Mouse (Mus musculus): Measurements from ENCODE around the gene Pnmal1. TPM values are rescaled to one million over a fixed set of nuclear protein-coding genes. Genes with fewer than 3 reads are reported as not detected.
A peak's percentile ranks its signal among the peaks of the same experiment; 100 is the strongest.

Pnmal1 gene
- not detected for total RNA-seq (2021)
- long read RNA-seq, experiment 1: 0 reads
- long read RNA-seq, experiment 2: 0 reads

- intact Hi-C loops (cut with DNase I): no loop called here
- no peak for DNase-seq
These were observed at the start of gene Pnmal1 for GRCm38 (mm10) chr7:16959539-16960187. TSS of gene Pnmal1 (plus strand) at chr7:16959679.

- intact Hi-C loops (cut with DNase I): no loop called here
- no peak for DNase-seq
These were observed 49.6 kb upstream of the Pnmal1 start for GRCm38 (mm10) chr7:16909909-16910308.

- intact Hi-C loops (cut with DNase I): no loop called here
- DNase-seq: no peak
These were observed 47.6 kb upstream of the Pnmal1 start for GRCm38 (mm10) chr7:16911904-16912303.

- DNase-seq: peak in 1 of 2 experiments; percentile 41
- intact Hi-C loops (cut with DNase I): no loop called here
These were observed 47.1 kb upstream of the Pnmal1 start for GRCm38 (mm10) chr7:16912360-16912759.

GRCm38 (mm10) chr7:16913806-16914452 lies 45.5 kb upstream of the Pnmal1 start:
- intact Hi-C loops (cut with DNase I): loop anchor here (1.0 kb wide), 1 partner anchor 19 kb away; no protein-coding TSS in a partner anchor
- peak; percentile 64 to 68 for DNase-seq

GRCm38 (mm10) chr7:16914453-16915343 lies 44.8 kb upstream of the Pnmal1 start:
- no peak for DNase-seq
- intact Hi-C loops (cut with DNase I): no loop called here

- no peak for DNase-seq
- intact Hi-C loops (cut with DNase I): no loop called here
These were observed 43.8 kb upstream of the Pnmal1 start for GRCm38 (mm10) chr7:16915461-16916340.

- no peak for DNase-seq
- intact Hi-C loops (cut with DNase I): no loop called here
These were observed 42.9 kb upstream of the Pnmal1 start for GRCm38 (mm10) chr7:16916342-16917265.

- intact Hi-C loops (cut with DNase I): no loop called here
- no peak for DNase-seq
These were observed 42.0 kb upstream of the Pnmal1 start for GRCm38 (mm10) chr7:16917447-16917846.

GRCm38 (mm10) chr7:16918014-16918413 lies 41.5 kb upstream of the Pnmal1 start:
- intact Hi-C loops (cut with DNase I): no loop called here
- DNase-seq: no peak

GRCm38 (mm10) chr7:16918670-16919069 lies 40.8 kb upstream of the Pnmal1 start:
- no peak for DNase-seq
- intact Hi-C loops (cut with DNase I): no loop called here

- DNase-seq: no peak
- intact Hi-C loops (cut with DNase I): no loop called here
These were observed 39.9 kb upstream of the Pnmal1 start for GRCm38 (mm10) chr7:16919395-16920149.

GRCm38 (mm10) chr7:16920150-16920579 lies 39.3 kb upstream of the Pnmal1 start:
- intact Hi-C loops (cut with DNase I): no loop called here
- DNase-seq: no peak

GRCm38 (mm10) chr7:16920818-16921791 lies 38.4 kb upstream of the Pnmal1 start:
- DNase-seq: peak in 1 of 2 experiments; percentile 37
- intact Hi-C loops (cut with DNase I): no loop called here

GRCm38 (mm10) chr7:16921881-16922335 lies 37.6 kb upstream of the Pnmal1 start:
- intact Hi-C loops (cut with DNase I): no loop called here
- peak in 1 of 2 experiments; percentile 31 for DNase-seq

- intact Hi-C loops (cut with DNase I): no loop called here
These were observed 37.0 kb upstream of the Pnmal1 start for GRCm38 (mm10) chr7:16922360-16922973.

More at GRCm38 (mm10) chr7:16922360-16922973, 37.0 kb upstream of the Pnmal1 start:
- DNase-seq: peak in 1 of 2 experiments; percentile 32

Measured in gastrocnemius, postnatal 36 days (tissue).